13 mouse cellular contexts compared by ENCODE assay signal in genomic region chr1:126992441-126992840, GRCm38 (mm10).
A peak's percentile ranks its signal among the peaks of the same experiment; 100 is the strongest.
DNase-seq lines count a peak whose midpoint lies in the region; ATAC-seq and TF ChIP-seq lines count a peak whose summit lies in the region.
"Had no signal": no experiment of that assay in that cellular context is flagged by ENCODE, and none has a peak within 500 bp of the region (broad histone marks: within the 10 kb centered on the region; RNA-seq: fewer than 3 reads in every experiment).

No protein-coding gene starts in this region.

- 59% methylated on average over 4 of the region's 4 CpGs for WGBS in midbrain, embryonic 14.5 days
- WGBS in midbrain, embryonic 11.5 days: 72% methylated on average over 4 of the region's 4 CpGs
- 40% methylated on average over 4 of the region's 4 CpGs for WGBS in hindbrain, postnatal 0 days
- WGBS in neural tube, embryonic 15.5 days: 34% methylated on average over 4 of the region's 4 CpGs

- DNase-seq in heart, postnatal 10 days: peak; percentile 18 to 23
- no peak for DNase-seq in heart, adult 9 months (ENCODE audit: low spot score in 2 of 2)
- DNase-seq in midbrain, embryonic 14.5 days: peak; percentile 51
- DNase-seq in midbrain, embryonic 11.5 days (ENCODE audit: low spot score, missing footprints): no peak
- peak; percentile 76 for DNase-seq in hindbrain, postnatal 0 days (ENCODE audit: low spot score)
- DNase-seq in right cerebral cortex, postnatal 14 days: no peak
- DNase-seq: cerebellum, adult 11-12 months; kidney, postnatal 14 days; lung, postnatal 4 days had no signal

- no peak for ATAC-seq in midbrain, embryonic 14.5 days (ENCODE audit: low FRiP score, low TSS enrichment)
- ATAC-seq in midbrain, embryonic 11.5 days (ENCODE audit: low FRiP score): no peak
- ATAC-seq in hindbrain, postnatal 0 days: peak; percentile 72
- ATAC-seq in neural tube, embryonic 15.5 days (ENCODE audit: low FRiP score): peak; percentile 40; the same call in 1 of the 2 replicates

- H3K9ac ChIP-seq in midbrain, embryonic 14.5 days (replicated peaks; ENCODE audit: low read length): no peak overlapping the region
- H3K9ac ChIP-seq in midbrain, embryonic 11.5 days (ENCODE audit: low read length): no peak overlapping the region
- H3K9ac ChIP-seq in hindbrain, postnatal 0 days (replicated peaks; ENCODE audit: low read length): no peak overlapping the region
- H3K9ac ChIP-seq in neural tube, embryonic 15.5 days (replicated peaks): no peak overlapping the region
- H3K9ac ChIP-seq: heart, embryonic 13.5 days; limb, embryonic 13.5 days; stomach, embryonic 15.5 days had no signal

- H3K36me3 ChIP-seq in midbrain, embryonic 14.5 days (ENCODE audit: control insufficient read depth, insufficient read depth, low read length): no peaks in the 10 kb centered on the region
- H3K36me3 ChIP-seq in midbrain, embryonic 11.5 days (ENCODE audit: control insufficient read depth, insufficient read depth, low read length): no peaks in the 10 kb centered on the region
- H3K36me3 ChIP-seq in hindbrain, postnatal 0 days (ENCODE audit: insufficient read depth, low read length): no peaks in the 10 kb centered on the region
- H3K36me3 ChIP-seq in neural tube, embryonic 15.5 days: no peaks in the 10 kb centered on the region
- H3K36me3 ChIP-seq: heart, embryonic 13.5 days; limb, embryonic 13.5 days; stomach, embryonic 15.5 days had no signal

- intact Hi-C loops in heart, postnatal 10 days (cut with DNase I): loop anchor here (2.0 to 5.0 kb wide), 3 partner anchors 60 to 1386 kb away; no protein-coding TSS in a partner anchor

- no peaks in the 10 kb centered on the region for H3K4me1 ChIP-seq in midbrain, embryonic 14.5 days (ENCODE audit: control insufficient read depth, insufficient read depth, low read length)
- H3K4me1 ChIP-seq in midbrain, embryonic 11.5 days (ENCODE audit: control insufficient read depth, insufficient read depth, low read length): no peaks in the 10 kb centered on the region
- no peaks in the 10 kb centered on the region for H3K4me1 ChIP-seq in hindbrain, postnatal 0 days (ENCODE audit: insufficient read depth, low read length)
- H3K4me1 ChIP-seq in neural tube, embryonic 15.5 days: peaks cover 14% of the 10 kb centered on the region
- H3K4me1 ChIP-seq: stomach, embryonic 15.5 days had no signal

- no peak overlapping the region for H3K4me2 ChIP-seq in midbrain, embryonic 14.5 days (ENCODE audit: low read length)
- H3K4me2 ChIP-seq in midbrain, embryonic 11.5 days: no peak overlapping the region
- H3K4me2 ChIP-seq in hindbrain, postnatal 0 days (ENCODE audit: low read depth, low read length): no peak overlapping the region
- no peak overlapping the region for H3K4me2 ChIP-seq in neural tube, embryonic 15.5 days
- H3K4me2 ChIP-seq: heart, embryonic 13.5 days; limb, embryonic 13.5 days; stomach, embryonic 15.5 days had no signal

- TF ChIP-seq CTCF in hindbrain, postnatal 0 days (IDR thresholded peaks at IDR 0.05; ENCODE audit: low read depth): no peak

- no peak overlapping the region for H3K4me3 ChIP-seq in midbrain, embryonic 14.5 days (replicated peaks; ENCODE audit: low read depth, low read length)
- no peak overlapping the region for H3K4me3 ChIP-seq in midbrain, embryonic 11.5 days (ENCODE audit: low read depth, low read length)
- no peak overlapping the region for H3K4me3 ChIP-seq in hindbrain, postnatal 0 days (ENCODE audit: low read length)
- no peak overlapping the region for H3K4me3 ChIP-seq in neural tube, embryonic 15.5 days (replicated peaks)
- H3K4me3 ChIP-seq: heart, embryonic 13.5 days; limb, embryonic 13.5 days; stomach, embryonic 15.5 days had no signal

- H3K9me3 ChIP-seq in midbrain, embryonic 14.5 days (ENCODE audit: control insufficient read depth, low read length): no peaks in the 10 kb centered on the region
- H3K9me3 ChIP-seq in midbrain, embryonic 11.5 days (ENCODE audit: control insufficient read depth, low read length): no peaks in the 10 kb centered on the region
- no peaks in the 10 kb centered on the region for H3K9me3 ChIP-seq in hindbrain, postnatal 0 days (ENCODE audit: low read length)
- H3K9me3 ChIP-seq in neural tube, embryonic 15.5 days (replicated peaks): no peaks in the 10 kb centered on the region
- H3K9me3 ChIP-seq: heart, embryonic 13.5 days; limb, embryonic 13.5 days; stomach, embryonic 15.5 days had no signal

- no peak overlapping the region for H3K27ac ChIP-seq in midbrain, embryonic 14.5 days (replicated peaks; ENCODE audit: low read depth, low read length)
- H3K27ac ChIP-seq in midbrain, embryonic 11.5 days (ENCODE audit: low read depth, low read length): no peak overlapping the region
- H3K27ac ChIP-seq in hindbrain, postnatal 0 days: no peak overlapping the region
- H3K27ac ChIP-seq in neural tube, embryonic 15.5 days (replicated peaks): no peak overlapping the region
- H3K27ac ChIP-seq: heart, embryonic 13.5 days; limb, embryonic 13.5 days; stomach, embryonic 15.5 days had no signal

- H3K27me3 ChIP-seq in midbrain, embryonic 14.5 days (ENCODE audit: control insufficient read depth, insufficient read depth, low read length): no peaks in the 10 kb centered on the region
- no peaks in the 10 kb centered on the region for H3K27me3 ChIP-seq in midbrain, embryonic 11.5 days (ENCODE audit: control insufficient read depth, insufficient read depth, low read length)
- H3K27me3 ChIP-seq in hindbrain, postnatal 0 days (ENCODE audit: insufficient read depth, low read length): no peaks in the 10 kb centered on the region
- H3K27me3 ChIP-seq in neural tube, embryonic 15.5 days (replicated peaks): no peaks in the 10 kb centered on the region
- H3K27me3 ChIP-seq: heart, embryonic 13.5 days; limb, embryonic 13.5 days; stomach, embryonic 15.5 days had no signal

Comparison
In these comparisons a context has a peak if more than half of its experiments do, and no peak if none do; other contexts are left out.
1. DNase-seq: peak in heart, postnatal 10 days (2 of 2), midbrain, embryonic 14.5 days (single experiment) and hindbrain, postnatal 0 days (single experiment); none in heart, adult 9 months (0 of 2), midbrain, embryonic 11.5 days (single experiment) and right cerebral cortex, postnatal 14 days (single experiment).
2. ATAC-seq: peak in hindbrain, postnatal 0 days (single experiment) and neural tube, embryonic 15.5 days (single experiment); none in midbrain, embryonic 14.5 days (single experiment) and midbrain, embryonic 11.5 days (single experiment).